Mouse (Mus musculus): ENCODE results near the gene Btn1a1.

GRCm38 (mm10) chr13:23464841-23465366 lies 797 bp downstream of the Btn1a1 start:
- TF ChIP-seq HCFC1 (IDR thresholded peaks at IDR 0.05; ENCODE audit: borderline replicate concordance, insufficient read depth, low read length) (no peak), CHD2 (IDR thresholded peaks at IDR 0.05; ENCODE audit: low read depth, low read length) (no peak)
